Mouse (Mus musculus): ENCODE measurements around the gene Nupl2. TPM values are rescaled to one million over a fixed set of nuclear protein-coding genes. Genes with fewer than 3 reads are reported as not detected.

Nupl2 gene
- polyA plus RNA-seq, 1 experiment: 10.5 TPM

DNA sequence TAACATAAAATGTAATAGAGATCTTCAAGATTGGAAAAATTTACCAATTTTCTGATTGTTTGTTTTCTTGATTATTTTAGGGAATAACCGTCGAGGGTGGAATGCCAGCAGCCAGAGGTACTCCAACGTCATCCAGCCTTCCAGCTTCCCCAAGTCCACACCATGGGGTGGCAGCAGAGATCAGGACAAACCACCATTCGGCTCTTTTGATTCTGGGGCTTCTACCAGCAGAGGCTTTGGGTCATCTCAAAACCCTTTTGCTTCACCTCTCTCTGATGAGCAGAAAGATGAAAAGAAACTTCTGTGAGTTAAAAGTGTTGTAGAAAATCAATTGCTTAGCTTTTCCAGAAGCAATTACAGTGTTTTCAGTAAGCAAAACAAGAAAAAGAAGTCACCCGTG lies 2.5 kb downstream of the Nupl2 start:
- TF ChIP-seq POLR2A (IDR thresholded peaks at IDR 0.05; ENCODE audit: extremely low read depth, insufficient read depth, low read length): no peak
- TF ChIP-seq CTCF (IDR thresholded peaks at IDR 0.05; ENCODE audit: extremely low read depth, insufficient read depth, low read length): peak; percentile 56
- no peak overlapping the region for H3K27ac ChIP-seq (ENCODE audit: insufficient read depth, low read length)
- H3K4me1 ChIP-seq (ENCODE audit: control insufficient read depth, insufficient read depth, low read length): peaks cover 3% of the 10 kb centered on the region; the same call in 1 of the 2 replicates
- no peak overlapping the region for H3K4me3 ChIP-seq (ENCODE audit: insufficient read depth, low read length)

GRCm38 (mm10) chr5:24169881-24170280 lies 5.1 kb downstream of the Nupl2 start:
- Histone ChIP-seq H3K27ac (ENCODE audit: insufficient read depth, low read length) (no peak overlapping the region), H3K4me3 (ENCODE audit: insufficient read depth, low read length) (no peak overlapping the region), H3K4me1 (ENCODE audit: control insufficient read depth, insufficient read depth, low read length) (peaks cover 3% of the 10 kb centered on the region; the same call in 1 of the 2 replicates)
- no peak for TF ChIP-seq CTCF (IDR thresholded peaks at IDR 0.05; ENCODE audit: extremely low read depth, insufficient read depth, low read length)
- TF ChIP-seq POLR2A (IDR thresholded peaks at IDR 0.05; ENCODE audit: extremely low read depth, insufficient read depth, low read length): no peak

DNA sequence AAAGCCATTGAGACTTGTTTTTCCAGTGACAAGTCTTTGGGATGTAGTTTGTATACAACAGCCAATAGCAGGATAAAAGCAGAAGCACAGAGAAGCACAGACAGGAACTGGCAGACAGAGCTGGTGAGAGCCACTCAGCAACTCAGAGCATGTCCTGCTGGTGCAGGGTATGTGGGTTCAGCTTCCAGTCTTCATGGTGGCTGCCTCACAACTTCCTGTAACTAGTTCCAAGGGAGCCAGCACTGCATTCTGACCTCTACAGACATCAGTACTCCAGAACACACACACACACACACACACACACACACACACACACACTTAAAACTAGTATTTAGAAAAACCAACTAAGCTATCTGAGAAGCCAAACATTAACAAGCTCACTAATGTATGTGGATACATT lies 7.3 kb downstream of the Nupl2 start:
- Histone ChIP-seq H3K4me3 (ENCODE audit: insufficient read depth, low read length) (no peak overlapping the region), H3K4me1 (ENCODE audit: control insufficient read depth, insufficient read depth, low read length) (no peaks in the 10 kb centered on the region), H3K27ac (ENCODE audit: insufficient read depth, low read length) (peak overlapping the region; percentile 56; the same call in 1 of the 2 replicates)
- TF ChIP-seq CTCF (IDR thresholded peaks at IDR 0.05; ENCODE audit: extremely low read depth, insufficient read depth, low read length) (no peak), POLR2A (IDR thresholded peaks at IDR 0.05; ENCODE audit: extremely low read depth, insufficient read depth, low read length) (no peak)

GRCm38 (mm10) chr5:24181514-24182295 lies 16.9 kb downstream of the Nupl2 start:
- Histone ChIP-seq H3K4me1 (ENCODE audit: control insufficient read depth, insufficient read depth, low read length) (no peaks in the 10 kb centered on the region), H3K4me3 (ENCODE audit: insufficient read depth, low read length) (no peak overlapping the region), H3K27ac (ENCODE audit: insufficient read depth, low read length) (no peak overlapping the region)
- TF ChIP-seq CTCF (IDR thresholded peaks at IDR 0.05; ENCODE audit: extremely low read depth, insufficient read depth, low read length) (no peak), POLR2A (IDR thresholded peaks at IDR 0.05; ENCODE audit: extremely low read depth, insufficient read depth, low read length) (no peak)

DNA sequence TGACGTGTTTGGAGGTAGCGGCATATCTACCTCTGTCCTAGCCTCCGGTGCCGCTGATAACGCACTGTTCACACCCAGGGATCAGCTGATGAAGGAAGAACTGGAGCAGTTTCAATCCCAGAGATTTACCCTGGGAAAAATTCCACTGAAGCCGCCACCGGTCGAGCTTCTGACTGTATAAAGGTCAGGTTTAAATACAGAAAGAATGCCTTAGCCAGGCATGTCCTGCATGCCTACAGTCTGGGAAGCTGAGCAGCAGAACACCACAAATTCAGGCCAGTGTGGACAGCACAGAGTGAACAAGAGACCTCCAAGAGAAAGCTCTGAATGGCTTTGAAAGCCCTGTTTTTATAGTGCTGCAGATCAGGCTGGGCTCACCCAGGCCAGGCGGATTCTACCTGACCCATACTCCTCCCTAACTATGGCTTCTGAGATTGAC lies 17.6 kb downstream of the Nupl2 start:
- no peak for TF ChIP-seq POLR2A (IDR thresholded peaks at IDR 0.05; ENCODE audit: extremely low read depth, insufficient read depth, low read length)
- no peaks in the 10 kb centered on the region for H3K4me1 ChIP-seq (ENCODE audit: control insufficient read depth, insufficient read depth, low read length)
- H3K27ac ChIP-seq (ENCODE audit: insufficient read depth, low read length): no peak overlapping the region
- H3K4me3 ChIP-seq (ENCODE audit: insufficient read depth, low read length): no peak overlapping the region

- TF ChIP-seq POLR2A (IDR thresholded peaks at IDR 0.05; ENCODE audit: extremely low read depth, insufficient read depth, low read length) (no peak), CTCF (IDR thresholded peaks at IDR 0.05; ENCODE audit: extremely low read depth, insufficient read depth, low read length) (no peak)
- Histone ChIP-seq H3K4me1 (ENCODE audit: control insufficient read depth, insufficient read depth, low read length) (no peaks in the 10 kb centered on the region), H3K4me3 (ENCODE audit: insufficient read depth, low read length) (no peak overlapping the region), H3K27ac (ENCODE audit: insufficient read depth, low read length) (no peak overlapping the region)
Measured at GRCm38 (mm10) chr5:24183096-24183495, 18.3 kb downstream of the Nupl2 start.

DNA sequence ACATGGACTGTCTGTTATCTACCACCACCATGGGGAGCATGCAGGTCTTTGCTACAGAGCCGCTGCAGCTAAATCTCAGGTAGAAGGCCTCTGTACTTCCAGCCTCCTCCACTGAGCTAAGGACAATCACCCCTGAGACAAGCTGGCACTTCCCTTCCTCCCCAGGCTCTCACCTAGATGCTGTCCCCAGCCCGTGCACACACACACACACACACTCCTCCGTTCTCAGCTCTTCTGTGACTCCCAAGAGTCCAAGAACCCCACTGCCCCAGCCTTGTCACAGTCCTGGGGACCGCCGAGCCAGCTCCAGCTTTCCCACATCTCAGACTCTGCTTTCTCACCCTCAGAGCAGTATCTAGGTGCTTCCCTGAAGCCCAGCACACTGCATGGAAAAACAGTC lies 19.2 kb downstream of the Nupl2 start:
- TF ChIP-seq POLR2A (IDR thresholded peaks at IDR 0.05; ENCODE audit: extremely low read depth, insufficient read depth, low read length) (no peak), CTCF (IDR thresholded peaks at IDR 0.05; ENCODE audit: extremely low read depth, insufficient read depth, low read length) (no peak)
- no peak overlapping the region for H3K27ac ChIP-seq (ENCODE audit: insufficient read depth, low read length)
- H3K4me3 ChIP-seq (ENCODE audit: insufficient read depth, low read length): no peak overlapping the region
- H3K4me1 ChIP-seq (ENCODE audit: control insufficient read depth, insufficient read depth, low read length): no peaks in the 10 kb centered on the region

GRCm38 (mm10) chr5:24188476-24188875 lies 23.7 kb downstream of the Nupl2 start:
- H3K4me1 ChIP-seq (ENCODE audit: control insufficient read depth, insufficient read depth, low read length): no peaks in the 10 kb centered on the region
- TF ChIP-seq CTCF (IDR thresholded peaks at IDR 0.05; ENCODE audit: extremely low read depth, insufficient read depth, low read length): no peak
- no peak overlapping the region for H3K4me3 ChIP-seq (ENCODE audit: insufficient read depth, low read length)
- no peak overlapping the region for H3K27ac ChIP-seq (ENCODE audit: insufficient read depth, low read length)

GRCm38 (mm10) chr5:24191821-24192220 lies 27.1 kb downstream of the Nupl2 start:
- TF ChIP-seq POLR2A (IDR thresholded peaks at IDR 0.05; ENCODE audit: extremely low read depth, insufficient read depth, low read length) (no peak), CTCF (IDR thresholded peaks at IDR 0.05; ENCODE audit: extremely low read depth, insufficient read depth, low read length) (no peak)
- no peaks in the 10 kb centered on the region for H3K4me1 ChIP-seq (ENCODE audit: control insufficient read depth, insufficient read depth, low read length)

GRCm38 (mm10) chr5:24201006-24201405 lies 36.2 kb downstream of the Nupl2 start:
- no peaks in the 10 kb centered on the region for H3K4me1 ChIP-seq (ENCODE audit: control insufficient read depth, insufficient read depth, low read length)
- TF ChIP-seq CTCF (IDR thresholded peaks at IDR 0.05; ENCODE audit: extremely low read depth, insufficient read depth, low read length): no peak
- no peak for TF ChIP-seq POLR2A (IDR thresholded peaks at IDR 0.05; ENCODE audit: extremely low read depth, insufficient read depth, low read length)
- H3K27ac ChIP-seq (ENCODE audit: insufficient read depth, low read length): no peak overlapping the region
- H3K4me3 ChIP-seq (ENCODE audit: insufficient read depth, low read length): no peak overlapping the region

More at GRCm38 (mm10) chr5:24191821-24192220, 27.1 kb downstream of the Nupl2 start:
- Histone ChIP-seq H3K27ac (ENCODE audit: insufficient read depth, low read length) (no peak overlapping the region), H3K4me3 (ENCODE audit: insufficient read depth, low read length) (no peak overlapping the region)
